Mouse (Mus musculus) heart, postnatal 25 days (tissue): ENCODE measurements around the gene Gm20521. TPM values are rescaled to one million over a fixed set of nuclear protein-coding genes. Genes with fewer than 3 reads are reported as not detected.

ENCODE experiments used
- DNase-seq: peaks from one replicate; pipeline ENCODE4 v3.0.0; 2022; ENCODE audit warnings: low spot score
- intact Hi-C: fragments of 180-260 bp; cut with DNase I; formaldehyde crosslinking; loops from one replicate; pipeline ENCODE4 v1.15.1; 2025
- total RNA-seq, 2 experiments: library from RNA; stranded (reverse); gene quantifications; 2 replicates each; pipeline ENCODE4 v1.2.3; 2021

Gene Gm20521
- total RNA-seq = 1 to 10 TPM; 4.5 to 6.8 TPM

- DNase-seq = peak; percentile 64
- intact Hi-C loops = no loop called here
These were observed at the start of gene Gm20521, which contains the start of gene Bcl2l2 for GRCm38 (mm10) chr14:54883154-54884021. TSS of gene Gm20521 (plus strand) at chr14:54883441. TSS of gene Bcl2l2 (plus strand) at chr14:54883377.

GRCm38 (mm10) chr14:54843461-54843860, 39.8 kb upstream of the Gm20521 start:
- intact Hi-C loops = loop anchor here (1.0 kb wide), 1 partner anchor 96 kb away; no protein-coding TSS in a partner anchor
- no peak for DNase-seq

- DNase-seq = no peak
- intact Hi-C loops = no loop called here
These were observed 27.5 kb upstream of the Gm20521 start for GRCm38 (mm10) chr14:54855726-54856125.

GRCm38 (mm10) chr14:54856703-54857102, 26.5 kb upstream of the Gm20521 start:
- no peak for DNase-seq
- intact Hi-C loops = no loop called here

- intact Hi-C loops = no loop called here
- no peak for DNase-seq
These were observed 25.4 kb upstream of the Gm20521 start for GRCm38 (mm10) chr14:54857891-54858290.

- no peak for DNase-seq
- intact Hi-C loops = loop anchor here (1.0 kb wide), 1 partner anchor 145 kb away; no protein-coding TSS in a partner anchor
These were observed 22.7 kb upstream of the Gm20521 start for GRCm38 (mm10) chr14:54860511-54860910.

GRCm38 (mm10) chr14:54863501-54864312, 19.5 kb upstream of the Gm20521 start:
- intact Hi-C loops = no loop called here
- peak; percentile 88 for DNase-seq

GRCm38 (mm10) chr14:54864313-54865036, 18.8 kb upstream of the Gm20521 start:
- DNase-seq = no peak
- intact Hi-C loops = no loop called here

GRCm38 (mm10) chr14:54865626-54866025, 17.6 kb upstream of the Gm20521 start:
- intact Hi-C loops = no loop called here
- no peak for DNase-seq

GRCm38 (mm10) chr14:54866268-54866667, 17.0 kb upstream of the Gm20521 start:
- no peak for DNase-seq
- intact Hi-C loops = no loop called here

GRCm38 (mm10) chr14:54866936-54867335, 16.3 kb upstream of the Gm20521 start:
- intact Hi-C loops = no loop called here
- no peak for DNase-seq

GRCm38 (mm10) chr14:54868026-54868425, 15.2 kb upstream of the Gm20521 start:
- no peak for DNase-seq
- intact Hi-C loops = no loop called here

- DNase-seq = no peak
- intact Hi-C loops = no loop called here
These were observed 12.4 kb upstream of the Gm20521 start, which contains the start of gene Homez for GRCm38 (mm10) chr14:54870861-54871260. TSS of gene Homez (minus strand) at chr14:54870961.

- no peak for DNase-seq
- intact Hi-C loops = no loop called here
These were observed 9.1 kb upstream of the Gm20521 start for GRCm38 (mm10) chr14:54874165-54874564.

GRCm38 (mm10) chr14:54875844-54876538, 7.2 kb upstream of the Gm20521 start:
- intact Hi-C loops = no loop called here
- DNase-seq = no peak

- peak; percentile 80 for DNase-seq
- intact Hi-C loops = no loop called here
These were observed 6.6 kb upstream of the Gm20521 start for GRCm38 (mm10) chr14:54876539-54877047.

- DNase-seq = peak; percentile 46
- intact Hi-C loops = no loop called here
These were observed 6.1 kb upstream of the Gm20521 start, which contains the start of gene Ppp1r3e for GRCm38 (mm10) chr14:54877048-54877715. TSS of gene Ppp1r3e (minus strand) at chr14:54877550.

GRCm38 (mm10) chr14:54884022-54884712, 926 bp downstream of the Gm20521 start:
- no peak for DNase-seq
- intact Hi-C loops = no loop called here
